Mouse (Mus musculus) thymus, adult 2 months (tissue): ENCODE data around the gene Tent2. TPM values are rescaled to one million over a fixed set of nuclear protein-coding genes. Genes with fewer than 3 reads are reported as not detected.
"Not testable (repeated sequence)": the region's sequence is repeated elsewhere in the genome, so short reads cannot be mapped to it uniquely, and the experiment has no call there.

Experiments used
- DNase-seq: peaks from one replicate; pipeline ENCODE4 v3.0.0; 2021
- H3K27ac ChIP-seq: fragments of 200-500 bp; 2 replicates; pipeline ENCODE4 v1.5.1; 2012; ENCODE audit warnings: low read length, control low read depth; ENCODE audit not compliant: control insufficient read depth, insufficient read depth
- H3K27me3 ChIP-seq: fragments of 200-500 bp; 2 replicates; pipeline ENCODE4 v1.6.1; 2012; ENCODE audit warnings: mild to moderate bottlenecking, low read length, moderate library complexity, mixed read lengths; ENCODE audit not compliant: control insufficient read depth, insufficient read depth
- H3K36me3 ChIP-seq: fragments of 200-500 bp; 2 replicates; pipeline ENCODE4 v1.6.1; 2012; ENCODE audit warnings: mild to moderate bottlenecking, low read length, moderate library complexity; ENCODE audit not compliant: control insufficient read depth, insufficient read depth
- H3K4me1 ChIP-seq: fragments of 200-500 bp; replicated peaks from 2 replicates; pipeline ENCODE4 v1.6.1; 2012; ENCODE audit warnings: low read length; ENCODE audit not compliant: control insufficient read depth, insufficient read depth
- H3K4me3 ChIP-seq: fragments of 200-500 bp; 2 replicates; pipeline ENCODE4 v1.5.1; 2012; ENCODE audit warnings: mild to moderate bottlenecking, low read length, control low read depth, moderate library complexity; ENCODE audit not compliant: control insufficient read depth, insufficient read depth
- CTCF ChIP-seq: fragments of 200-500 bp; IDR thresholded peaks from 2 replicates; pipeline ENCODE4 v1.5.1; 2012; ENCODE audit warnings: mild to moderate bottlenecking, control low read depth, low read length, moderate library complexity, borderline replicate concordance; ENCODE audit not compliant: control insufficient read depth, poor library complexity, insufficient read depth; ENCODE audit errors: extremely low read depth
- POLR2A ChIP-seq: fragments of 200-500 bp; IDR thresholded peaks from 2 replicates; pipeline ENCODE4 v1.6.1; 2012; ENCODE audit warnings: mild to moderate bottlenecking, low read length, control low read depth, moderate library complexity; ENCODE audit not compliant: control insufficient read depth, poor library complexity, insufficient read depth; ENCODE audit errors: extremely low read depth
- WGBS: fragments of 180-500 bp; shearing (Covaris S2); methylation state at CpG from one replicate; pipeline ENCODE4 v1.1.7; 2018; 5-methylcytosine and 5-hydroxymethylcytosine counted together
- polyA plus RNA-seq: library from polyadenylated mRNA; depleted of rRNA; stranded (reverse); fragments of >200 nt; gene quantifications from 2 replicates; pipeline ENCODE4 v1.2.3, GENCODE M21; 2012

The Tent2 gene
- polyA plus RNA-seq, 1 experiment = 29.2 TPM

DNA sequence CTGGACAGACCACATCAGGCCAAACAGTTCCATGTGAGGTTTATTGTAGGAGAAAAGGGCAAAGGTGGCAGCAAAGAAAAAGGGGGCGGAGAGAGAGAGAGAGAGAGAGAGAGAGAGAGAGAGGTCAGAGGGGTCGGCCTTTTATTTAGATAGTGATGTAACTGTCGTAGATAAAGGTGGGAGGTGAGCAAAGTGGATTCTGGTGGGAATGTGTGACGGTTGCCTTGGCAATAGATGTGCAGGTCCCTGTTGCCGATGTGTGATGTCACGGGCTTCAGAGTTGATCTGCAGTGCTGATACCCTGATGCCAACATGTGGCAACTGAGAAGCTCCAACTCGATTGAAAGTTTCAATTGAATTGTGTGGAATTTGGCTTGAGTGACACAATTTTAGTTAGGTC lies 40.1 kb upstream of the Tent2 start:
- H3K36me3 ChIP-seq = no peaks in the 10 kb centered on the region
- H3K27me3 ChIP-seq = no peaks in the 10 kb centered on the region
- no peak for TF ChIP-seq POLR2A
- TF ChIP-seq CTCF = no peak
- WGBS = 95% methylated on average over 7 of the region's 7 CpGs
- no peak for DNase-seq
- H3K4me3 ChIP-seq = no peak overlapping the region
- H3K27ac ChIP-seq = no peak overlapping the region
- no peaks in the 10 kb centered on the region for H3K4me1 ChIP-seq

DNA sequence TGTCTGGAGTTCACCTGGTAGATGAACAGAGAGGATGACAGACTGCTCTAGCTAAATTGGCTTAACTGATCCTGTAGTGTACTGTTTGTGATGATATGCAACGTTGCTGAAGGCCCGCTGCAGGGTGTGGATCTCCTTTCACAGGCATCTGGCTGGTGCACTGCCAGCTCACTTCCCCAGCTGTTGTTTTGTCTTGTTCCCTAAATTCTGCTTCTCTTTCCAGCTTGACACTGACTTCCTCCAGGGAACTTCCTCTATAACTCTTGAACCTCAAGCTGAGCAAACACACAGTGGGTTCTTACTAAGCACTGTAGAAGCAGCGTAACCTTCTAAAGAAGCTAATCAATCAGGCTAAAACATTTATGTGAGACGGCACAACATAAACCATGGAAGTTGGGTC lies 38.8 kb upstream of the Tent2 start:
- H3K27ac ChIP-seq = no peak overlapping the region
- TF ChIP-seq CTCF = no peak
- no peak for TF ChIP-seq POLR2A
- H3K36me3 ChIP-seq = no peaks in the 10 kb centered on the region
- WGBS = 44% methylated on average over 4 of the region's 4 CpGs
- no peak overlapping the region for H3K4me3 ChIP-seq
- no peak for DNase-seq
- no peaks in the 10 kb centered on the region for H3K4me1 ChIP-seq
- no peaks in the 10 kb centered on the region for H3K27me3 ChIP-seq

DNA sequence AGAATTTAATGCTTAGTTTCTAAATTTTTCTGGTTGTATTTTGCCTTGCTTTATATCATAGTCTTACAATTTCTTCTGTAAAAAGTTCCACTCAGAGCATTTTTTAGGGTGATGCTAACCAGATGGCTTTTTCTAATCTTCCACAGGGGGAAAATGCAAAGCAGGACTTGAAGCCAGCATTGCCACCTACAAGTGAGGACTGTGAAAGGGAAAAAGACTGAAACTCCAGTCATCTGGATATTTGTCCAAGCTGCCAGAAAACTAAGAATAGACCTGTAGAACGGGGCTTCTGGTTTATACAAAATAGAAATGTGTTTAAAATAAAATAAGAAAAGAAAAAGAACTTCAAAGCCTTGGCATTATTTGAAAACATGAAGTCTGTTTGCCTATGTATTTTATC lies 19.6 kb upstream of the Tent2 start:
- no peak for TF ChIP-seq POLR2A
- no peak for TF ChIP-seq CTCF
- Histone ChIP-seq H3K27ac (no peak overlapping the region), H3K4me1 (no peaks in the 10 kb centered on the region), H3K27me3 (no peaks in the 10 kb centered on the region), H3K36me3 (no peaks in the 10 kb centered on the region), H3K4me3 (no peak overlapping the region)
- 92% methylated on average over 1 of the region's 1 CpGs for WGBS
- no peak for DNase-seq

DNA sequence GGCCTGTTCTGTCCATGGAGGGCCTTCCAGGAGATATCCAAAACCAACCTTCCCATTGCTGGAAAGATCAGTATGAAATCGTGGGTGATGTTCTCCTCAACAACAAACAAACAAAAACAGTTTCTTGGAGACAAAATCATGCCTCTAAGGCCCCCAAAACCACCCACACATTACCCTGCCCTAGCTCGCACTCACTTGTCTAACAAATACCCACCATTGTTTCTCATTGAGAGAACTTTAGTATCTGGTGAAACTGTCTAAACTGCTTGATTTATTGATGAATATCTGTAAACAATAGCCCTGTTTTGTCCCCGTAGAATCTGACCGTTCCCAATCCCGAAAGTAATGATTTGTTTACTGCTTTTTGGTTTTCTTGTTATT lies 451 bp upstream of the Tent2 start:
- TF ChIP-seq POLR2A = no peak
- no peak for TF ChIP-seq CTCF
- no peak for DNase-seq
- Histone ChIP-seq H3K4me1 (no peaks in the 10 kb centered on the region), H3K27me3 (no peaks in the 10 kb centered on the region), H3K36me3 (no peaks in the 10 kb centered on the region), H3K4me3 (peak overlapping the region; percentile 61), H3K27ac (no peak overlapping the region)
- 56% methylated on average over 5 of the region's 5 CpGs for WGBS

DNA sequence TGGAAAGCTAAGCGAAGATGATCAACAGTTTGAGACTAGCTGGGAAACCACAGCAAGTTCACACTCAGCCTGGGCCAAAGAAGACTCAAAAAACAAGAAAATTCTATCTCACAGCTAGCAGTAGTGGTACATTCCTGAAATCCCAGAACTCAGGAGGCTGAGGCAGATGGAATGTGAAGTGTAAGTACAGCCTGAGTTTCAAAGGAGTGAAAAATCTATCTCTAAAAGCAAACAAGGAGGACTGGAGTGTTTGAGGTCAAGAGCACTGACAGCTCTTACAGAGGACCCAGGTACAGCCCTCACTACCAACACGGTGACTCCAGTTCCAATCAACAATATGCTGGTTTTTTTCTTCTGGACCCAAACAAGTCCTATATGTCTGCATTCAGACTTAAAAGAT lies 2.8 kb downstream of the Tent2 start:
- DNase-seq = no peak
- Histone ChIP-seq H3K4me3 (no peak overlapping the region), H3K27me3 (no peaks in the 10 kb centered on the region), H3K4me1 (no peaks in the 10 kb centered on the region), H3K36me3 (peaks cover 8% of the 10 kb centered on the region), H3K27ac (no peak overlapping the region)
- TF ChIP-seq CTCF = no peak
- TF ChIP-seq POLR2A = no peak
- WGBS = 77% methylated on average over 2 of the region's 2 CpGs

DNA sequence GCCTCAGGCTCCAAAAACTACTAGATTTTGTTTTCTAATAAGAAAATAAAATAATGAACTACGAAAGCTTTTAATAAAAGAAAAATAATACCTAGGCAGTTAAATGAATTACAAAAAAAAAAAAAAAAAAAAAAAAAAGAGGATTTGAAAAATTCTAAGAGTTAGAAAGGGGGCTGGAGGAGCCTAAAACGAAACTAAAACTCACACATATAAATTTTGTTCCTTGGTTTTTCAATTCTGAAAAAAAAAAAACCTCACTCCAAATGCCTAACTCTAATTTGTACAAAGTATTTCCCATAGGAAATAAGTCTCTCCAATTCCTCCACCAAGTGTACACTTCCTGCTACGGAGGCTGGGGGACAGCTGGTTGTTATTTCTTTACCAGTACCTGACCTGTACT lies 3.4 kb downstream of the Tent2 start:
- TF ChIP-seq POLR2A (no peak), CTCF (no peak)
- 49% methylated on average over 3 of the region's 3 CpGs for WGBS
- no peak for DNase-seq
- Histone ChIP-seq H3K4me3 (no peak overlapping the region), H3K4me1 (no peaks in the 10 kb centered on the region), H3K36me3 (peaks cover 12% of the 10 kb centered on the region), H3K27me3 (no peaks in the 10 kb centered on the region), H3K27ac (no peak overlapping the region)

DNA sequence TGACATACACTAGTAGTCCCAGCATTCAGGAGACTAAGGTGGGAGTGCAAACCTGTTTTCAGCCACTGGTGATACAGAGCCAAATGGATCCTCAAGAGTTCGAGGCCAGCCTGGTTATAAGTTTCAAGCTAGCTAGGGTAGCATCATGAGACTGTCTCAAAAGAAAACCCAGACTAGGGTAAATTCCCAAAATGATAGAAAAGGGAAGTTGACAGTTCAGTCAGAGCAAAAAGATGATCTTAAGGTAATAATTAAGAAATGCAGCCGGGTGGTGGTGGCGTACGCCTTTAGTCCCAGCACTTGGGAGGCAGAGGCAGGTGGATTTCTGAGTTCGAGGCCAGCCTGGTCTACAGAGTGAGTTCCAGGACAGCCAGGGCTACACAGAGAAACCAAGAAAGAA lies 4.4 kb downstream of the Tent2 start:
- H3K36me3 ChIP-seq = peaks cover 22% of the 10 kb centered on the region
- H3K27me3 ChIP-seq, H3K4me1 ChIP-seq, H3K4me3 ChIP-seq, H3K27ac ChIP-seq, DNase-seq: not testable (repeated sequence)
- 85% methylated on average over 5 of the region's 5 CpGs for WGBS

DNA sequence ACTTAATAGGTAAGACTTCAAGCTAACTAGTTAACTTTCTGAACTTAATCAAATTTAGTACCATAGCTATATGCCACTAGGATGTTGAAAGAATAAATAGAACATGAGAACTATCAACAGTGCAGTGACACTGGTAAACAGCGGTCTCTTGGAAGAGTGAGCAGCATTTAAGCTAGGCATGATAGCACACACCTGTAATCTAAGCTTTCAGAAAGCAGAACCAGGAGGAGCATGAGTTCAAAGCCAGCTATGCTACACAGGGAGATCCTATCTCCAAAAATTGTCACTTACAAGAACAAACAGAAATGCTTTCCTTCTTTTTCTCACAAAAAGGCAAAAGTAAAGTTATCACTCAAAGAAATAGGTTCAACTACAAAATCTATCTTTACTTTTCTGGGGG lies 11.8 kb downstream of the Tent2 start:
- Histone ChIP-seq H3K36me3 (peaks cover 30% of the 10 kb centered on the region), H3K27ac (no peak overlapping the region)
- TF ChIP-seq CTCF (no peak), POLR2A (no peak)

More for the DNA sequence above, 11.8 kb downstream of the Tent2 start:
- Histone ChIP-seq H3K4me1 (no peaks in the 10 kb centered on the region), H3K4me3 (no peak overlapping the region), H3K27me3 (no peaks in the 10 kb centered on the region)
- 76% methylated on average over 1 of the region's 1 CpGs for WGBS
- no peak for DNase-seq
